Mouse (Mus musculus) erythroblast, adult 5-6 weeks (primary cell): ENCODE results near the gene Herc3. TPM values are rescaled to one million over a fixed set of nuclear protein-coding genes. Genes with fewer than 3 reads are reported as not detected.

Source experiments
- ATAC-seq: replicated peaks from 2 replicates; pipeline ENCODE4 v1.8.0; 2016; ENCODE audit warnings: moderate number of reproducible peaks, mild to moderate bottlenecking, moderate TSS enrichment, inconsistent platforms; ENCODE audit not compliant: poor library complexity, low FRiP score, severe bottlenecking
- total RNA-seq, 2 experiments: library from RNA; stranded (forward) in 1 of 2; stranded (reverse) in 1 of 2; fragments of 150-400 nt in 1 of 2; fragments of 200-764, 138-1000 nt in 1 of 2; gene quantifications; 2 replicates each; pipeline versions ENCODE4 v1.2.3 to v1.2.4; 2015 to 2017; ENCODE audit warnings: low replicate concordance in 2 of 2

Gene Herc3
- total RNA-seq, 2 experiments from 2014 or later, result 2.9 to 9.2 TPM

DNA sequence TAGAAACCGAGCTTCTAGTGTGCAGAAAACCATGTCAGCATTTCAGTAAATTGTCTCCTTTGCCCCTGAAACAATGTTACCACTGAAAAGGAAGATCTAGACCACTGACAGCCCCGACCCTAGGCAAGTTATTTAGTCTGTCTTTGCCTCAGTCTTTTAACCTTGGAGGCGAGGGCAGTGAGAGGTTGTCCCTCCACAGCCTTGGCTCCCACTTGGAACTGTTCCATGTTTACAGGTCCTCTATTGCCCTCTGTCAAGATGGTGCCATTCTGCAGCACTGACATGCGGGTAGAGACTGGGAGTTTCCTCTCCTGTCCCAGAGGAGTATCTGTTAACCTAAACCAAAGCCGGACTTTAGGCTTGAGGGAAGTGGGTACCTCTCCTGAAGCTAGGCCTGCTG lies 81.6 kb downstream of the Herc3 start:
- no peak for ATAC-seq

DNA sequence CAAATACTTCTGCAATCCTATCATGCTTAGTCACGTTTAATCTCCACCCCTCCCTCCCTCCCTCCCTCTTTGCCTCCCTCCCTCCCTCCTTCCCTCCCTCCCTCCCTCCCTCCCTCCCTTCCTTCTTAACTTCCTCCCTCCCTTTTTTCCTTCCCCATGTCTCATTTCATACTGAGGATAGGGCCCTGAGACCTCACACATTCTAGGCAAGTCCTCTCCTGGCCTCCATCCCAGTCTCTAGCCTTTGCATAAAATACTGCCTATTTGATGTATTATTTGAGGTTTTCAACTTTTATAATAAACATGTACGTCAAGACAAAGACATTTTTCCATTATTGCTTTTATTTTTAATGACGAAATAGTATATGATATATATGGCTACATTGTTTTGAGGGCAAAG lies 82.3 kb downstream of the Herc3 start:
- no peak for ATAC-seq

DNA sequence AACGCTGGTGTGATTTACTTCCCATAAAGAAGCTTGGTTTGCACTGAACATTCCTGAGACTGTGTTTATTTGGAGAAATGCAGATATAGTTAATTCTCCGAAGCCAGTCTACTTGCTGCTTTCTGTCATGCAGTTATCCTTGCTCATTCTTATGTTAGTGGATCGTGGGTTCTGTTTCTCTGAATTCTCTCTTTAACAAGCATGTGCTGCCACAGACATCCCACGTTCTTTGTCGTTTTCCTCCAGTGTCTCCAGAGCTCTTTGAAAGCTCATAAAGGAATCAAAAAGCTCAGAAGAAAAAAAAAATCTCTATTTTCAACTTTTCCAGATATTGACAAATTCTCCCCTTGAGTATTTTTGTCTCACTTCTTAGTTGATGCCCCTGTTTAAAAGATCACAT lies 82.7 kb downstream of the Herc3 start:
- ATAC-seq, result no peak

DNA sequence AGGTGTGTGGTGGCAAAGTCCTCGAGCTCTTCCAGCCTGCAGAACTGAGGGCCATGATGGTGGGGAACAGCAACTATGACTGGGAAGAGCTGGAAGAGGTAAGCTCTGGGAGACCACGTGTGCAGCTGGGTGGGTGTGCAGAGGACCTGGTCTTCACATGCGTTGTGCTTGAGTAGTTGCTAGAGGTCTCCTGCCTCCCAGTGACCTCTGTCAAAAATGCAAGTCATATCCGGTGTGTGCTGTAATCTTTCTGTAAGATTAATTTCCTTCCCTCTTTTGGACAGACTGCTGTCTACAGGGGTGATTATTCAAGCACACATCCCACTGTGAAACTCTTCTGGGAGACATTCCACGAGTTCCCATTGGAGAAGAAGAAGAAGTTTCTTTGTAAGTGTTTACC lies 85.2 kb downstream of the Herc3 start:
- ATAC-seq, result no peak

DNA sequence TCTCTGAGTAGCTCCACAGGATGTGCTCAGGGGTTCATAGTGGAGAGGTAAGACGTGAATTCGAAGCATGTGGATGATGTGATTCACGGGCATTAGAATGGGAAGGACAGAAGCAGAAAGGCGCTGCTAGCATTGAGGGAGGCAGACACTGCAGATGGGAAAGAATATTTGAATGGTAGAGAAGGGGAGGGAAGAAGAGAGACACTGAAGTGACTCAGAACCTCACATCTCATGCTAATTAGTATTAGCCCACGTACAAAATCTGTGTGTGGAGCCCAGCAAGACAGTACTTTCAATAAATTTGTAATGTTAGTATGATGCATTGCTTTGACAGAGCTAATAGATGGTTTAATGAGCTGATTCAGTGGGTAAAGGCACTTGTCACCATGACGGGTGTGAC lies 89.5 kb downstream of the Herc3 start:
- ATAC-seq, result no peak

DNA sequence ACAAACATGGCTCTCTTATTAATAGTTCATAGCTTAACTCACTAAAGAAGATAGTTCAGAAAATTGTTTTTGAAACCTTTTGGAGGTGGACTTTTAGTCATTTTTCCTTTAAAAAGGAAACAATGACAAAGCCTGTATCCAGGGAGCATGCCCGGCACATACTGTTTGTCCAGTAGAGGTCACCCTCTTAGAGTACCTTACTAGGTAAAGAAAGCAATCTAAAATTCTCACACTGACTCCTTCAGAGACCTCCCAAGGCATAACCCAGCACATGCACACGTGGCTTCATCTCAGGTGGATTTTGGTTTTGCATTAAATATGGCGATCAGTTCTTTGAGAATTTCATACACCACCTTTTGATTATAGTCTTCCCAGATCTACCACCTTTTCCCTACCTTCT lies 90.4 kb downstream of the Herc3 start:
- ATAC-seq, result no peak

DNA sequence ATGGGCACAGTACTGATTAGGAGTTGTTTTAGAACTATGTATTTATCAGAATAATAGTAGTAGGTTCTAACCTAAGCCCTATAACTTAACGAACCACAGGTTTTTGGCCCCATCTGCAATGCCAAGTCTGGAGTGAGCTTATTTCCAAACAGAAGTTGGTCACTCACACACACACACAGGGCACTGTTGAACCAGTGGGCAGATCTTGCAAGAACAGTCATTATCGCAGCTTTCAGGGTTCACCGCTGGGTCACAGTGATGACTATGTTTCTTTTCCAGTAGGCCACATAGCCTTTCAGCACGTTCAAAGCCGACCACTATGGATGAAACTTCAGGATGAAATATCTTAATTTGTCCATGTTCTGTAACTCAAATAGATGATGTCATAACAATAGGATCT lies 91.2 kb downstream of the Herc3 start:
- ATAC-seq, result no peak

DNA sequence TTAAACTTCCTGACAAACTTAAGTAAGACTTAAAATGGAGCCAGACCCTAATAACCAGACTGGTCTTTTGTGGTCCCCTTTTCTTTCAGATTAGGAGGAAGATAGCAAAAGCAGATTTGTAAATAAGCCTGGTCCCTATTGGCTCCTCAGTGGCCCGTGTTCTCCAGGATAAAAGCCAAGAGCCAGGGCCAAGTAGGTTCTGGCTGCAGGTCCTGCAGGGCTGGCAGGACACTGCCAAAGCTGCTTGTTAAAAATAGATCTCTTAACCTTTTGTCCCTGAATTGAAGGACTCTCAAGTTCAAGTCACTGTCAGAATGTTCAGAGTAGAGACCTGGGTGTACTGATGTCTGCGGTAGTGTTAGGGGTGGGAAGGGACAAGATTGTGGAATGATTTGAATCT lies 96.6 kb downstream of the Herc3 start:
- ATAC-seq, result no peak

DNA sequence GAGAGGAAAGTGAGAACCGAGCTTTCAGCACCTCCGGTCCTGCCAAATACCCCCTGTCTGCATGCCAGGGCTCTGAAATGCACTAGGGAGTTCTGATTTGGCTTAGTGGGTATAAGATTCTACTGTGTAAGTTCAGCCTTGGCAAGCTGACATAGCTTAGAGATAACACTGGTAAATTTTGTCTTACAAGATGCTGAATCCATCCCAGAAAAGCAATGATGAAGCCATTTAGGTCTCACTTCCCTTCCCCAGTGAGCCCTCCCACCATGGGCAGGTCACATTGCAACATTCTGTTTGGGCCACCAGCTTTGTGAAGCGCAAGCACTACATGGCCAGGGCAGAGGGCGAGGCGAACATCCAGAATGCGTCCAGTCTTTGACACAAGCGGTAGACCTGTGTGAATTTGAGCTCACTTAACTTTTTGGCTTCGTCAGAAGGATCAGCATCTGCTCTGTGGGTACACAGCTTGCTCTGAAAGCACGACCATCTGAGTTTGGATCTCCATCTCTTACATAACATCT lies 98.7 kb downstream of the Herc3 start:
- ATAC-seq, result no peak

DNA sequence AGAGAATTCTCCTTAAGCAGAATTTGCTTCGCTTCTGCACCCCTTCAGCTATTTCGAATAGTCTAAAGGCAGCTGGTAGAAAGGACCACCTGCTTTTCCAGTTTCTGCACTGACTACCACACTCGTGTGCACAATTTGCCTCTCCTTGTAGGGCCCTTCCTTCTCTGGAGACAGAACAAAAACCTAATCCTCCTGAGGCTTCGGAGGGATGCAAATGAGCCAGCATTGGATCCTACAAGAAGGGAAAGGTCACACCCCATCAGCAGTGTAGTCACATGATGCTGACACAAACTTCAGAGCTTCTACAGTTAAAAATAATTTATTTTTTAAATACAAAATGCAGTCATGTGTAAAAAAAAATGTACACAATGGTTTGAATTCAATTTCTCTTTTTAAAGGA lies 99.9 kb downstream of the Herc3 start:
- ATAC-seq, result no peak

DNA sequence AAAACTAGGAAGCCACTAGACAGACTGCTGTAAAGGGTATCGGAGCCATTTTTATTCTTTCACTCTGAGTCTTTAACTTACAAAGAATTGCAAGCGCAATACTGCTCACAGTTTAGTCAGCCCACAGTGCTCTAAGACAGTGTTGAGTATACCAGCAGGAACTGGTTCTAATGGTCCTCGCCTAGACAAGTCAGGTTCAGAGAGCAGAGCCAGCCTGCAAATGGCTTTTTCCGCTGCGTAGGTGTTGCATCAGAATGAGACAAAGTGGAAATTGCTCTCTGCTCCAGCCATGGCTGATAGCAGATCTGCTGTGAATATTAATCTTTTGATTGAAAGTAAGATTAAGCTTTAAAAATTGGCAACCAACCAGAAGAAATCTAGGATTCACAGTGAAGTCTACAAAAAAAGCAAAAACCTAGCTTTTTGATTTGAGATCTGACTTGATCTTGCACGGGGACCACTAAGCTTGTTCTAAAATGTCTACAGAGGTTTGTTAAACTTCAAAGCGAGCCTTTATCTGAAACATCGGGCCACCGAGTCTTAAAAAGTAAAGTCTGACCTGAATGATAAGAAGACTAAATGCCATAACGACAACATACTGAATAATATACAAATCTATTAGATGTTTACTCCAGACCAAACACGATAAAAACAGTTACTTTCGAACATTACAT lies 101.4 kb downstream of the Herc3 start:
- no peak for ATAC-seq

DNA sequence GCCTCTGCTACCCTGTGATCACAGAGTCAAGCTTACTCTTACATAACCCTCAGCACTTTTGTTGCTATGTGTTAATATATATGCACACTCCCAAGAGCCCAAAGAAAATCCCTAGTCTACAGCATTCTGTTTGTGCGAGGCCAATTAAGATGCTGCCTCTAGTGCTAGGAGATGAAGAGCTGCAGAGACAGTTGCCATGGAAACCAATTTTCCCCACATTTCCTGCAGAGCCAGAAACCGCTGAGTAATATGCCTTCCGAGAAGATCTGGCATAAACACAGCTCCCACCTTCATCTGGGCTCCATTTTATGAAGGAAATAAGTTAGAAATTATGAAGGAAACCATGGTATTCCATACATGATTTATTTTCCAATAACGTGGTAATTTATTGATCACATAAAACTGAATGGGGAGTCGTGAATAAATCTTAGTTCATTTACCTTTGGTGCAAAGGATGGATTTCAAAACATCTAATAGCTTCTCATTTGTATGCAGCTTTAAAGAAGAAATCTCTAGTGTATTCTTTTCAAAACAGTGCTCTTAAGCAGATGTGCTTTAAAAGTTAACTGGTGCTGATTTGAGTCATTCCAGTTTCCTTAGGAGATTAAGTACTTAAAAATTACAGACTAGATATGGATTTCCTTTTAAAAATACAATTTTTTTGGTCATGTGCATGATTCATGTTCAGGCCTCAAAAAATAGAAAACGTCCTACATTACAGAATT lies 102.1 kb downstream of the Herc3 start:
- ATAC-seq, result no peak

DNA sequence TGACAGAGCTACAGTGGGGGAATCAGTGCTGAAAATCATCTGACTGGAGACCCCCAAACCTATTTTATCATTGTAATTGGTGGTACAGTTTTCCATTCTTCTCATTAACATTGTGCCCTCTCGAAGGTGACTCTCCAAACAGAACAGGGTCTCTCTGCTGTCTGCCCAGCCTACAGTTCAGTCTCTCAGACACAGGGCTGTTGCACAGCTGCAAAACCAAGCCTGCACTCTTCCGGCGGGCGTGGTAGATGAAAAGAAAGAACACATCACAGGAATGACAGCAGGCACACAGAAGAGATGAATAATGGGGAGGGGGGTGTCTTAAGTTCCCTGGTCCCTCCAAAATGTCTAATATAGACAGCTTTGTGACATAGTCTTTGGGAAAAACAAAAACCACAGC lies 102.9 kb downstream of the Herc3 start:
- ATAC-seq, result no peak

DNA sequence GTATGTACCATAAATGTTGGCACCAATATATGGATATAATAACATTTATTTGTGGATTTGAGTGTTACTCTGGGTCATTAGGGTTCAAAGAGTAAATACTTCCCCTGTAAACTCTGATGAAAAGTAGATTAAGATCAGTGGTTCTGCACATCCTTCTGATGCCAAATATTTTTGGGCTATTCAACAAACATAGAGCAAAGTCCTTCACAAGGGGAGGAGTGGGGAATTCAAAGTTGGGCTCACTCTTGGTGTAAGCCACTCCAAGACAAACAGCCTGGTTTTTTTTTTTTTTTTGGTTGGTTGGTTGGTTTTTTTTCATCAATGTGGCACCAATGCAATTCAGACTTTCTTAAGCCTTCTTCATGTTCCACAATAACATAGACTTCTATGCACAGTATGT lies 106.5 kb downstream of the Herc3 start:
- ATAC-seq, result no peak

DNA sequence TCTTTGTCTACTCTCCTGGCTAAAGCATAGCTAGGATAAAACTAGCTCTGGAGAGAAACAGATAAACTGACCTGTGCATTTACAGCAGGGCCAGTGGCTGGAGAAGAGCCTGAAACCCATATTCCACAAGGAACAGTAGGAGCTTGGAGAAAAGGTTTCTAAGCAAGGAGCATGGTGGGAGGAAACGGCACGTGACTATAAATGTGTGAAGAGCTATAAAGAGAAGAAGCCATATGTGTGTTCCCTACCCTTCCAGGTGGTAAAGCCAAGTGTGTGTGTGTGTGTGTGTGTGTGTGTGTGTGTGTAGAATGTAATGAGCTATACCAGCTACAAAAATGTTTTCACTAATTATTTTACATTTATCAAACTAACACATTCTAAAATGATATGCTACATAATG lies 111.0 kb downstream of the Herc3 start:
- ATAC-seq, result no peak

DNA sequence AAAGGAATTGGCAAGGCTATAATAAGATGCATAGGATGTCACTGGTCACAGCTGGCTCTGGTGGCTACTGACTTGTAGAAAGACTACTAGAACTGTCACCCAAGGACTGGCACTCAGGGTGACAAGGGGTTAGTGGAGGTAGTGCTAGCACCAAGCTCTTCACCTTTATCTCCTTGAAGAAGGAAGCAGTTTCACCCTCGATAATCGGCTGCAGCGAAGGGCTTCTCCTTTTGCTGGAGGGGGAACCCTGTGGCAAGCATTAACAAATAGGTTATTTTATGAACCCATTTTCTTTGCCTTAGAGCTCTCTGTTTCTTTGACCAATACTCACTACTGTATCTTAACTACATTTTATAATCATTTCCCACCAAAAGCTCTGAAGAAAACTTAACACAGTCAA lies 112.7 kb downstream of the Herc3 start:
- no peak for ATAC-seq

DNA sequence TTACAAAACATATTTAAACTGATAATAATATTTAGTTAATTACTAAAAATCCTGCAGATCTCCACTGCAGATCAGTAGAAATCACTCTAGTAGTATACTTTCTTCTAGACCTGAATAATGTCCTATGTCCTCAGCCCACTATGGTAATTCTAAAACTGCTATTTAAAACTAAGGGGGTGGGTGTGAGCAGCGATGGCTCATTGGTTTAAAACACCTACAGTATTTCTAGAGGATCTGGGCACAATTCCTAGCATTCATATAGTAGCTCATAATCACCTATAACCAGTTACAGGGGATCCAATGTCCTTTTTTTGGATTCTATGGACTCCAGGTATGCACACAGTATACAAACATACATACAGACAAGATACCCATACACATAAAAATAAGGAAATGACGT lies 115.0 kb downstream of the Herc3 start:
- ATAC-seq, result no peak

DNA sequence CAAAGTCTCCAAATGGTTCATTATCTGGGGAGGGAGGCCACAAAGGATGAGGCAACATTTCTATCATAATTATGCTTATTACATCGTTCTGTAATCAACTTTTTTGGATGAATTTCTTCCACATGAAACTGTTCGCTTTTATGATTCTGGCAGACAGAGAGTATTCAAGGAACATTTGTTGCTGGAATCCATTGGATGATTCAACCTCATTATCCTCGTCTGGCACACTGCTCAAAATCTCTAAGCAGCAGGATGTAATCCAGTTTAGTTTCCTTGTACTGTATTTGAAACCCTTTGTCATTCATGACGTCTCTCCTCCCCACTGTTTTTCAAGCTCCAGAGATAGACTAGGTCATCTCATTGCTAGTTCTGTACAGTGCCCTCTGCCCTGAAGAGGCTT lies 115.6 kb downstream of the Herc3 start:
- ATAC-seq, result no peak

DNA sequence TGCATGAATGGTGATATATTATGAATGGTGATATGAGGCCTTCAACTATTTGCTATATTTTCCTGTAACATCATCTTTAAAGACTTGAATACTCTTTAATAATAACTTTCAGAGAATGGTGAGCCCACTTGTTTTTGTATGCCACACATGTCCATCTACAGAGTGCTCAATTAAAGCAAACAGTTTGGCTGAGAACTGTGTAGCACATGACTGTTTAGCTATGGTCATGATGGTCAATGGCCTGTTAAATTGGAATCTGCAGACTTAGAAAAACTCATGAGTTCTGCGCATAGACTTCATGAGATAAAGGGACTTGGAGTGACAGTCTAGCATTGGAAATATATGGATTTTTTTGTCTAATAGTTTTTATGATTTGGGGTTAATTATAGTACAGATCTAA lies 119.1 kb downstream of the Herc3 start:
- ATAC-seq, result no peak

DNA sequence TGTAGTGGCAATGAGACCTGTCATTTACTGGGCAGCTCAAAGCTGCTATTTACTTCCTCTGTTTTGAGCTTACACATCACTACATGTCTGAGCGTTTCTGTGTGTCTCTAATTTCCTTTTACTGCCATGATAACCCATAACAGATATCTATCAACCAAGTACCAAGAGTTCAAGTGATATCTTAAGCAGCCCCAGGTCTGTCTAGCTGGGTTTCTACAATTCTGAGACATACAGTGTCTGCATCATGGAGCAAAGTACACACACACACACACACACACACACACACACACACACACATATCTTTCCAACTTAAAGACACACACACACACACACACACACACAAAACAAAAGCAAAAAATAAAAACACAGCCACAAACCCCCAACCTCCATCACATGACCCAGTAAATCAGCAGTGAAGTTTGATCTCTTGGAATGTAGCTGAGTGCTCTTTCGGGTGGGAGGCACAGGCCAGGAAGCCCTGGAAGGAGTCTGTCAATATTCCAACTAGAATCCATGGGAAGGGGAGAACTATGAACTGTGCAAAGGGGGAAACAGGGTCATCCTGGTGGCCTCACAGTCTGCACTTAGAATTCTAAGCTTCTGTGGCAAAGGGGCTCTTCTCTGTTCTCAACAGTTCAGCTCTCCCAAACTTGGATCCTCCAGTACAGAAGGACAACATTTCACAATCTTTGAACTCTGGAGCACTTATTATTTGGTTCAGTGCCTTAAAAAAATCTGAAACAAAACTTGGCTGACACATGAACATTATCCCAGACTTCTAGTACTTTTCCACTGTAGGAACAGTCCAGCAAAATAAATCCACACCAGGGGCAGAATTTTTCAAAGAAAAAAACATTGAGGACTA lies 120.1 kb downstream of the Herc3 start:
- no peak for ATAC-seq

DNA sequence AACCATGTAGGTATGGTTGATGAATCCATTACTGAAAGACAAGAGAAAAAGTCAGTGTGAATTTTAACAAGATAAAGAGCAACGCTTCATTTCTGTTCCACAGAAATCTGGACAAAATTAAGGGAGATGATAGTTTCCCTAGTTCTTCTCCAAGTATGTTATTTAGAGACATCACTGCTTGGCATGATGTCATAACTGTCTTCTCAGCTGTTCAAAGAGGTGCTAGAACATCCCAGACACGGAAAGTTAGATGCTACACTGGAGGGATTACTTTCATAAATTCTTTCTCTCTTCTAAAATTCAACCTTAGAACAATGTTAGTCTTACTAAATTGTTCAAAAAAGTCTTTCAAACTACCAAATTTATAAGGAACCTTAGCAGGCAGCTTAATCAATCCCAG lies 129.3 kb downstream of the Herc3 start:
- no peak for ATAC-seq
